26 mouse cellular contexts compared by ENCODE assay signal in genomic region chr7:46280896-46281295, GRCm38 (mm10). TPM values are rescaled to one million over a fixed set of nuclear protein-coding genes. Genes with fewer than 3 reads are reported as not detected.
"Had no signal": no experiment of that assay in that cellular context is flagged by ENCODE, and none has a peak within 500 bp of the region (broad histone marks: within the 10 kb centered on the region; RNA-seq: fewer than 3 reads in every experiment).

No protein-coding gene starts in this region.

- H3K4me3 ChIP-seq: heart, adult 2 months; heart, embryonic 13.5 days; heart, embryonic 15.5 days; hindbrain, embryonic 13.5 days; hindbrain, embryonic 15.5 days; kidney, embryonic 15.5 days; limb, embryonic 13.5 days; limb, embryonic 15.5 days; liver, embryonic 12.5 days had no signal

- H3K36me3 ChIP-seq: heart, embryonic 13.5 days; heart, embryonic 15.5 days; hindbrain, embryonic 13.5 days; hindbrain, embryonic 15.5 days; kidney, embryonic 15.5 days; limb, embryonic 13.5 days; limb, embryonic 15.5 days; liver, embryonic 12.5 days had no signal

- H3K27ac ChIP-seq: heart, adult 2 months; heart, embryonic 13.5 days; heart, embryonic 15.5 days; hindbrain, embryonic 13.5 days; hindbrain, embryonic 15.5 days; hindbrain, postnatal 0 days; kidney, embryonic 15.5 days; kidney, postnatal 0 days; limb, embryonic 13.5 days; limb, embryonic 15.5 days; liver, embryonic 12.5 days had no signal

- H3K9ac ChIP-seq: heart, embryonic 13.5 days; heart, embryonic 15.5 days; hindbrain, embryonic 13.5 days; hindbrain, embryonic 15.5 days; kidney, embryonic 15.5 days; limb, embryonic 13.5 days; limb, embryonic 15.5 days; liver, embryonic 12.5 days had no signal

- H3K9me3 ChIP-seq: heart, embryonic 13.5 days; heart, embryonic 15.5 days; hindbrain, embryonic 13.5 days; hindbrain, embryonic 15.5 days; kidney, embryonic 15.5 days; limb, embryonic 13.5 days; limb, embryonic 15.5 days; liver, embryonic 12.5 days had no signal

- DNase-seq: gastrocnemius, postnatal 14 days; gastrocnemius, postnatal 36 days; heart, adult 11 months; heart, adult 2 months; heart, postnatal 14 days; heart, postnatal 36 days; kidney, adult 11 months; kidney, adult 2 months; kidney, adult 9 months; kidney, postnatal 14 days; kidney, postnatal 36 days; layer of hippocampus, adult 9-11 months; left cerebral cortex, postnatal 4 days had no signal

- H3K4me1 ChIP-seq: hindbrain, embryonic 15.5 days; limb, embryonic 13.5 days; limb, embryonic 15.5 days; liver, embryonic 12.5 days had no signal

RNA-seq across cellular contexts. Expression of gene Otog, which starts 40.1 kb away (rescaled TPM):
- total RNA-seq: heart, adult 2 months; heart, postnatal 14 days; hematopoietic stem cell, adult 5-6 weeks; liver, adult 2 months had no signal

RNA-seq across cellular contexts. Expression of gene Ush1c, which starts 42.6 kb away (rescaled TPM):
- total RNA-seq: hematopoietic stem cell, adult 5-6 weeks; left cerebral cortex, postnatal 25 days; liver, adult 2 months had no signal
